Mouse (Mus musculus) embryonic fibroblast, embryonic 13.5 days (primary cell): ENCODE measurements around the gene Bag3.

Source experiments
- CTCF ChIP-seq: IDR thresholded peaks from 2 replicates; pipeline ENCODE4 v1.5.1; 2011; ENCODE audit warnings: mild to moderate bottlenecking, control low read depth, low read length, moderate library complexity, borderline replicate concordance; ENCODE audit not compliant: insufficient read depth
- POLR2A ChIP-seq: IDR thresholded peaks from 2 replicates; pipeline ENCODE4 v1.6.1; 2011; ENCODE audit warnings: low read depth, mild to moderate bottlenecking, control low read depth, low read length, moderate library complexity

GRCm38 (mm10) chr7:128542488-128542887 lies 19.1 kb downstream of the Bag3 start:
- TF ChIP-seq CTCF (no peak), POLR2A (no peak)
